Mouse (Mus musculus): ENCODE measurements at regions not wholly inside any gene's neighbourhood (a gene's known extent, or its start where the extent isn't known, plus 50 kb on each side); places are given as distances from the start of the nearest gene placed in this dataset.
"Not testable (repeated sequence)": the region's sequence is repeated elsewhere in the genome, so short reads cannot be mapped to it uniquely, and the experiment has no call there.

GRCm38 (mm10) chr17:52315879-52316278, 286.6 kb upstream of the Kcnh8 start:
- intact Hi-C loops (cut with DNase I) = no loop called here
- DNase-seq = no peak
- WGBS = 76% methylated on average over 2 of the region's 2 CpGs

DNA sequence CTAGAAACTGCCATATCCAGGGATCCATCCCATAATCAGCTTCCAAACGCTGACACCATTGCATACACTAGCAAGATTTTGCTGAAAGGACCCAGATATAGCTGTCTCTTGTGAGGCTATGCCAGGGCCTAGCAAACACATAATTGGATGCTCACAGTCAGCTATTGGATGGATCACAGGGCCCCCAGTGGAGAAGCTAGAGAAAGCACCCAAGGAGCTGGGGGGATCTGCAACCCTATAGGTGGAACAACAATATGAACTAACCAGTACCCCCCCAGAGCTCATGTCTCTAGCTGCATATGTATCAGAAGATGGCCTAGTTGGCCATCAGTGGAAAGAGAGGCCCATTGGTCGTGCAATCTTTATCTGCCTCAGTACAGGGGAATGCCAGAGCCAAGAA, 287.1 kb upstream of the Kcnh8 start:
- H3K79me2 ChIP-seq (replicated peaks; ENCODE audit: control insufficient read depth, insufficient read depth, low read length); H3K27ac ChIP-seq; H3K4me3 ChIP-seq; H3K36me3 ChIP-seq (ENCODE audit: control insufficient read depth, insufficient read depth, low read length); H3K9ac ChIP-seq (ENCODE audit: low read depth, low read length); intact Hi-C loops (cut with DNase I); H3K4me1 ChIP-seq (ENCODE audit: control insufficient read depth, insufficient read depth, low read length); DNase-seq; H3K27me3 ChIP-seq (ENCODE audit: control insufficient read depth, insufficient read depth, low read length): not testable (repeated sequence)
- 26% methylated on average over 2 of the region's 2 CpGs for WGBS

More at GRCm38 (mm10) chr17:52315879-52316278, 286.6 kb upstream of the Kcnh8 start:
- no peak overlapping the region for H3K9ac ChIP-seq (ENCODE audit: low read depth, low read length)
- H3K27me3 ChIP-seq (ENCODE audit: control insufficient read depth, insufficient read depth, low read length) = no peaks in the 10 kb centered on the region
- no peak overlapping the region for H3K27ac ChIP-seq
- TF ChIP-seq POLR2A (IDR thresholded peaks at IDR 0.05; ENCODE audit: insufficient read depth, low read depth, low read length) = no peak
- TF ChIP-seq EP300 (IDR thresholded peaks at IDR 0.05; ENCODE audit: insufficient read depth, low read depth, low read length) = no peak
- no peak overlapping the region for H3K4me3 ChIP-seq
- H3K36me3 ChIP-seq (ENCODE audit: control insufficient read depth, insufficient read depth, low read length) = no peaks in the 10 kb centered on the region
- H3K4me1 ChIP-seq (ENCODE audit: control insufficient read depth, insufficient read depth, low read length) = no peaks in the 10 kb centered on the region
- no peaks in the 10 kb centered on the region for H3K79me2 ChIP-seq (replicated peaks; ENCODE audit: control insufficient read depth, insufficient read depth, low read length)

GRCm38 (mm10) chr17:52312043-52312442, 290.5 kb upstream of the Kcnh8 start:
- Histone ChIP-seq H3K4me3 (no peak overlapping the region), H3K9ac (ENCODE audit: low read depth, low read length) (no peak overlapping the region), H3K27ac (no peak overlapping the region), H3K27me3 (ENCODE audit: control insufficient read depth, insufficient read depth, low read length) (no peaks in the 10 kb centered on the region), H3K4me1 (ENCODE audit: control insufficient read depth, insufficient read depth, low read length) (no peaks in the 10 kb centered on the region), H3K79me2 (replicated peaks; ENCODE audit: control insufficient read depth, insufficient read depth, low read length) (no peaks in the 10 kb centered on the region), H3K36me3 (ENCODE audit: control insufficient read depth, insufficient read depth, low read length) (no peaks in the 10 kb centered on the region)
- WGBS = 68% methylated on average over 1 of the region's 1 CpGs
- DNase-seq = no peak
- intact Hi-C loops (cut with DNase I) = no loop called here
- TF ChIP-seq CTCF (IDR thresholded peaks at IDR 0.05) = no peak
- no peak for TF ChIP-seq EP300 (IDR thresholded peaks at IDR 0.05; ENCODE audit: insufficient read depth, low read depth, low read length)
- no peak for TF ChIP-seq POLR2A (IDR thresholded peaks at IDR 0.05; ENCODE audit: insufficient read depth, low read depth, low read length)

- Histone ChIP-seq H3K9ac (ENCODE audit: low read depth, low read length) (no peak overlapping the region), H3K4me3 (no peak overlapping the region), H3K79me2 (replicated peaks; ENCODE audit: control insufficient read depth, insufficient read depth, low read length) (no peaks in the 10 kb centered on the region), H3K36me3 (ENCODE audit: control insufficient read depth, insufficient read depth, low read length) (no peaks in the 10 kb centered on the region), H3K27me3 (ENCODE audit: control insufficient read depth, insufficient read depth, low read length) (no peaks in the 10 kb centered on the region), H3K27ac (no peak overlapping the region), H3K4me1 (ENCODE audit: control insufficient read depth, insufficient read depth, low read length) (no peaks in the 10 kb centered on the region)
- WGBS = 83% methylated on average over 5 of the region's 5 CpGs
- no peak for DNase-seq
- TF ChIP-seq EP300 (IDR thresholded peaks at IDR 0.05; ENCODE audit: insufficient read depth, low read depth, low read length) = no peak
- TF ChIP-seq POLR2A (IDR thresholded peaks at IDR 0.05; ENCODE audit: insufficient read depth, low read depth, low read length) = no peak
- TF ChIP-seq CTCF (IDR thresholded peaks at IDR 0.05) = no peak
- intact Hi-C loops (cut with DNase I) = no loop called here
These were observed 293.7 kb upstream of the Kcnh8 start for GRCm38 (mm10) chr17:52308789-52309188.

- TF ChIP-seq CTCF (IDR thresholded peaks at IDR 0.05) (no peak), POLR2A (IDR thresholded peaks at IDR 0.05; ENCODE audit: insufficient read depth, low read depth, low read length) (no peak), EP300 (IDR thresholded peaks at IDR 0.05; ENCODE audit: insufficient read depth, low read depth, low read length) (no peak)
- WGBS = 55% methylated on average over 4 of the region's 4 CpGs
- no peaks in the 10 kb centered on the region for H3K4me1 ChIP-seq (ENCODE audit: control insufficient read depth, insufficient read depth, low read length)
These were observed 298.4 kb upstream of the Kcnh8 start for GRCm38 (mm10) chr17:52304133-52304532.

GRCm38 (mm10) chr17:52303320-52303719, 299.2 kb upstream of the Kcnh8 start:
- Histone ChIP-seq H3K27me3 (ENCODE audit: control insufficient read depth, insufficient read depth, low read length) (no peaks in the 10 kb centered on the region), H3K27ac (no peak overlapping the region), H3K79me2 (replicated peaks; ENCODE audit: control insufficient read depth, insufficient read depth, low read length) (no peaks in the 10 kb centered on the region), H3K36me3 (ENCODE audit: control insufficient read depth, insufficient read depth, low read length) (no peaks in the 10 kb centered on the region), H3K4me1 (ENCODE audit: control insufficient read depth, insufficient read depth, low read length) (no peaks in the 10 kb centered on the region), H3K4me3 (no peak overlapping the region), H3K9ac (ENCODE audit: low read depth, low read length) (no peak overlapping the region)
- no peak for TF ChIP-seq POLR2A (IDR thresholded peaks at IDR 0.05; ENCODE audit: insufficient read depth, low read depth, low read length)
- TF ChIP-seq CTCF (IDR thresholded peaks at IDR 0.05) = no peak
- no peak for TF ChIP-seq EP300 (IDR thresholded peaks at IDR 0.05; ENCODE audit: insufficient read depth, low read depth, low read length)
- DNase-seq = no peak
- 91% methylated on average over 4 of the region's 4 CpGs for WGBS
- intact Hi-C loops (cut with DNase I) = no loop called here

More at GRCm38 (mm10) chr17:52304133-52304532, 298.4 kb upstream of the Kcnh8 start:
- DNase-seq = no peak
- Histone ChIP-seq H3K27me3 (ENCODE audit: control insufficient read depth, insufficient read depth, low read length) (no peaks in the 10 kb centered on the region), H3K4me3 (no peak overlapping the region), H3K27ac (no peak overlapping the region), H3K36me3 (ENCODE audit: control insufficient read depth, insufficient read depth, low read length) (no peaks in the 10 kb centered on the region), H3K79me2 (replicated peaks; ENCODE audit: control insufficient read depth, insufficient read depth, low read length) (no peaks in the 10 kb centered on the region), H3K9ac (ENCODE audit: low read depth, low read length) (no peak overlapping the region)
- intact Hi-C loops (cut with DNase I) = no loop called here
